Mouse (Mus musculus): ENCODE results near the gene Surf6. TPM values are rescaled to one million over a fixed set of nuclear protein-coding genes. Genes with fewer than 3 reads are reported as not detected.
A peak's percentile ranks its signal among the peaks of the same experiment; 100 is the strongest.

Gene Surf6
- polyA plus RNA-seq, 1 experiment = 11.7 TPM

DNA sequence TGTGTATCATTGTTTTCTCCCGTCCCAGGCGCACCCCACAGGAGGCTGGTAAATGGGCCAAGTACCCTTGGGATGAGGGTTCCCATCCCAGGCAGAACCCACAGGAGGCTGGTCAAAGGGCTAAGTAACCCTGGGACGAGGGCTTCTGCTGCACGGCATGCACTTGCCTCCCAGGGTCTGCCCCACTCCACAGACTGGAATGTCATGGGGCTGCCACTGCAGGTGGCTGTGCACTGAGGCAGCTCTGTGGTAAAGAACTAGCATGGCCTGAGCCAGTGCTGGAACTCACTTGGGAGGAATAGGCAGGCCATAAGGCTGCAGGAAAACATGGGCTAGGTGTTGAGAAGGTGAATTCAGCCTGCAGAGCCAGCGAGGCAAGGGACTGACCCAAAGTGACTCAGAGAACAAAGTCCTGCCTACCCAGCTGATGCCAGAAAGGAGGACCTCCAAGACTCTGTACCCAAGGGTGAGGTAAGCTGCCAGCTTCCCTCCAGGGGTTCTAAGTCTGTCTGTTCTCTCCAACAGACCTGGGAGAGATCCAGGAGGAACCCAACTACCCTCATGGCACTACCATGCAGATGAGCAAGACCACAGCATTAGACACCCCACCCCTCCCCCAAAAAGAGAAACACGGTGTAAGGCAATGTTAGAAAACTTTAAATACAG, 17.6 kb upstream of the Surf6 start:
- 91% methylated on average over 6 of the region's 6 CpGs for WGBS
- no peak for DNase-seq (ENCODE audit: low read depth in 1 of 2, low spot score in 2 of 2)
- Histone ChIP-seq H3K27me3 (ENCODE audit: control insufficient read depth, insufficient read depth, low read length) (no peaks in the 10 kb centered on the region), H3K4me1 (ENCODE audit: control insufficient read depth, insufficient read depth, insufficient read length) (peaks cover 9% of the 10 kb centered on the region; the same call in 1 of the 2 replicates), H3K4me3 (ENCODE audit: extremely low read depth, insufficient read depth, insufficient read length) (no peak overlapping the region), H3K36me3 (ENCODE audit: control insufficient read depth, insufficient read depth, low read length) (peaks cover 48% of the 10 kb centered on the region), H3K27ac (ENCODE audit: insufficient read depth, low read length) (no peak overlapping the region)
- no peak for TF ChIP-seq POLR2A (IDR thresholded peaks at IDR 0.05; ENCODE audit: low read depth, low read length)
- TF ChIP-seq CTCF (IDR thresholded peaks at IDR 0.05; ENCODE audit: extremely low read depth, insufficient read depth, insufficient read length, insufficient replicate concordance) = no peak

DNA sequence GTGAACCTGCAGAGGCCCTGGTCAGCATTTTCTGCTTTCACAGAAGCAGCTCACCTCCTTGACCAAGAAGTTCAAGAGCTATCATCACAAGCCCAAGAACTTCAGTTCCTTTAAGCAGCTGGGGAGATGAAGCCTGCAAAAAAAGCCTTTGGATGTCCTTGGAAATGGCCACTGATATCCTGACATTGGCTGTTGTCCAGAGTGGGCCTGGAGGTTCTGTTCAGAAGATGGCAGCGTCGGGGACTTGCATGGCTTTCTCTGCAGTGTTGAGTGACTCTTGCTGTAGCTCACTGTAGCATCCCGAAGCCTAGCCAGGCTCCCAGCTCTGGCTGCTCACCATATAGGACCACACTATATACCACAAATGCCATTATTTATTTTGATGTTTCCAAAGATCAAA, 17.0 kb upstream of the Surf6 start:
- TF ChIP-seq CTCF (IDR thresholded peaks at IDR 0.05; ENCODE audit: extremely low read depth, insufficient read depth, insufficient read length, insufficient replicate concordance) = no peak
- no peak for DNase-seq (ENCODE audit: low read depth in 1 of 2, low spot score in 2 of 2)
- H3K36me3 ChIP-seq (ENCODE audit: control insufficient read depth, insufficient read depth, low read length) = peaks cover 44% of the 10 kb centered on the region

DNA sequence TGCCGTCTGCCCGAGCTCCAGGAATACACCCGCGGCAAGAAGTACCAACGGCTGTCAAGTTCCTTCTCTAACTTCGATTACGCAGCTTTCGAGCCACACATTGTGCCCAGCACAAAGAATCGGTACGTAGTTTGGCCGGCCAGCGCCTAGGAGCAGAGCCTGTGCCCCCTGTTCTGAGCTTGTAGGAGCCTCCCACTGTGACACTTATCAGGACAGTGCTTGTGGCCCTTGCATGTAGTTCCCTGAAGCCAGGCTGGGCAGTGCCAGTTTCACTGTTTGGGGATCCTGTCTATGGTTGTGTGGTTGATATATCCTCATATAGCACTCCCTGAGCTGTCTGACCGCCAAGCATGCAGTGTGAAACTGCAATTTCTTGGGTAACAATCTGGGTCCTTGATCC, 14.1 kb upstream of the Surf6 start:
- Histone ChIP-seq H3K36me3 (ENCODE audit: control insufficient read depth, insufficient read depth, low read length) (peaks cover 40% of the 10 kb centered on the region), H3K4me1 (ENCODE audit: control insufficient read depth, insufficient read depth, insufficient read length) (peaks cover 12% of the 10 kb centered on the region; the same call in 1 of the 2 replicates), H3K27me3 (ENCODE audit: control insufficient read depth, insufficient read depth, low read length) (no peaks in the 10 kb centered on the region), H3K27ac (ENCODE audit: insufficient read depth, low read length) (peak overlapping the region; percentile 68; the same call in 1 of the 2 replicates), H3K4me3 (ENCODE audit: extremely low read depth, insufficient read depth, insufficient read length) (peak overlapping the region; percentile 77)
- WGBS = 2% methylated on average over 13 of the region's 13 CpGs
- TF ChIP-seq CTCF (IDR thresholded peaks at IDR 0.05; ENCODE audit: extremely low read depth, insufficient read depth, insufficient read length, insufficient replicate concordance) = no peak
- TF ChIP-seq POLR2A (IDR thresholded peaks at IDR 0.05; ENCODE audit: low read depth, low read length) = no peak
- DNase-seq (ENCODE audit: low read depth in 1 of 2, low spot score in 2 of 2) = no peak

More for the DNA sequence above, 17.0 kb upstream of the Surf6 start:
- H3K4me3 ChIP-seq (ENCODE audit: extremely low read depth, insufficient read depth, insufficient read length) = no peak overlapping the region
- H3K27me3 ChIP-seq (ENCODE audit: control insufficient read depth, insufficient read depth, low read length) = no peaks in the 10 kb centered on the region
- peaks cover 12% of the 10 kb centered on the region; the same call in 1 of the 2 replicates for H3K4me1 ChIP-seq (ENCODE audit: control insufficient read depth, insufficient read depth, insufficient read length)
- 86% methylated on average over 3 of the region's 3 CpGs for WGBS
- H3K27ac ChIP-seq (ENCODE audit: insufficient read depth, low read length) = no peak overlapping the region

DNA sequence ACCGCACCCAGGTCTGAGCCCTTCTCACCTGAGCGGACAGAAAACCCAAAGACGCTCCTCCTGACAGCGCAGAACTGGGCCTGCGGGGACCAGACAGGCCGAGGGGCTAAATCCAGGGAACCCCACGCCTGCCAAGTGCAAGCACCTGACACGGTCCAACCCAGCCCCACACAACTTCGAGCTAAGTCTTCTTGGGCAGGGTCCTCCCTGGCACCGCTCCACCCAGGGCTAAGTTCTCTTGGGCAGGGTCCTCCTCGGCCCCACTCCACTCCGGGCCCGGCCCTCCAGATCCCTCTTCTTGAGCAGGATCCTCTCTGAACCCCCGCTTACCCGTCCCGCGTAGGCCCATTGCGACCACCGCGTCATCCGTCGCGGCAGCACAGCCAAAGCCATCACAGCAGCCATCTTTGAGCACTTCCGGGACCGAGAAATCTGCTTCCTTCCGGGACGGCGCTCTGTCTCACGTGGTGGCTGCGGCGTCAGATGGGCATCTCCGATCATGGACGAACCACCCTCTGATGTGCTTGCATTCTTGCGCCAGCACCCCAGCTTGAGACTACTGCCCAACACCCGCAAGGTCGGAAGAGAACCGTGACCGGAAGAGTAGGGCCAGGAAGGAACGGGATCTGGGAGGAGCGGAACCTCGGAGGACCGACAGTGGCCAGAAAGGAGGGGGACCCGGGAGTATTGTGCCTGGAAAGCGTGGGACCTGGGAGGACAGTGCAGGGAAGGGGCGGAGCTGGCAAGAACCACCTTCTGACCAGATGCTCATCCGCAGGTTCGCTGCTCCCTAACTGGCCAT, 13.4 kb upstream of the Surf6 start, which contains the start of the genes Surf2 and Surf1:
Gene Surf2 (plus strand): TSS at position 441 of the 802 bp plus-strand sequence.
Gene Surf1 (minus strand): TSS at position 604 of the 802 bp plus-strand sequence.
- Histone ChIP-seq H3K36me3 (ENCODE audit: control insufficient read depth, insufficient read depth, low read length) (peaks cover 39% of the 10 kb centered on the region), H3K27me3 (ENCODE audit: control insufficient read depth, insufficient read depth, low read length) (no peaks in the 10 kb centered on the region), H3K27ac (ENCODE audit: insufficient read depth, low read length) (peak within 1 kb of the TSS; percentile 68), H3K4me3 (ENCODE audit: extremely low read depth, insufficient read depth, insufficient read length) (peak within 1 kb of the TSS; percentile 77), H3K4me1 (ENCODE audit: control insufficient read depth, insufficient read depth, insufficient read length) (peaks cover 15% of the 10 kb centered on the region; the same call in 1 of the 2 replicates)
- peak; percentile 59 to 75 for DNase-seq (ENCODE audit: low read depth in 1 of 2, low spot score in 2 of 2)
- 1% methylated on average over 47 of the region's 47 CpGs for WGBS
- TF ChIP-seq CTCF (IDR thresholded peaks at IDR 0.05; ENCODE audit: extremely low read depth, insufficient read depth, insufficient read length, insufficient replicate concordance) = no peak
- TF ChIP-seq POLR2A (IDR thresholded peaks at IDR 0.05; ENCODE audit: low read depth, low read length) = peak; percentile 51

DNA sequence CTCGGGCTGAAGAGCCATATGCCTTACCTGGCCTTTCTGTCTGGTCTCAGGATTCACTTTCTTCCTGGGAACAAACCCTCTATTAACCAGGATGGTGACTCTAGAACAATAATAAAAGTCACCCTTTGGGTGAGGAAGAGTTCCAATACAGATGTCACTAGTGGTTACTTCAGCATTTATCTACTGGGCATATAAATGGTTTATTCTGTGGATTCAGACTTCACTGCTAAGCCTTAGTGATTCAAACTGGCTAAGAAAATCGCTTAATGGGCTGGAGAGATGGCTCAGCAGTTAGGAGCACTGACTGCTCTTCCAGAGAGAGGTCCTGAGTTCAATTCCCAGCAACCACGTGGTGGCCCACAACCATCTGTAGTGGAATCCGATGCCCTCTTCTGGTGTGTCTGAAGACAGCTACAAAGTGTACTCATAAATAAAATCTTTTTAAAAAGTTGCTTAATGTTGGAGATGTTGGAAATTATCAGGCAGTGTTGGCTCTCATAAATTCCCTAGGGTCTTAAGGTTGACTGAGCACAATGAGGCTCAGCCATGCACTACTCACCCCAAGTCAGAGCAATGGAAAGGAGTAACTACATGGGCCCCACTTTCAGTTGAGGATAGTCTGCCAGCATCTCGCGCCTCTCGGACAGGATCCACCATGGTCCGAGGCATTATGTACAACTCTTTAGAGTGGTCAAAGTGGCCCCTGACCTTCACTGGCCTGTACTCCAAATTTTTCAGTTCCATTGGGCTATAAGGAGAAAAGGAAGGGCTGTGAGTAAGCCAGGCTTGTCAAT, 11.7 kb upstream of the Surf6 start:
- Histone ChIP-seq H3K27me3 (ENCODE audit: control insufficient read depth, insufficient read depth, low read length) (no peaks in the 10 kb centered on the region), H3K4me1 (ENCODE audit: control insufficient read depth, insufficient read depth, insufficient read length) (peaks cover 15% of the 10 kb centered on the region; the same call in 1 of the 2 replicates), H3K36me3 (ENCODE audit: control insufficient read depth, insufficient read depth, low read length) (peaks cover 23% of the 10 kb centered on the region), H3K27ac (ENCODE audit: insufficient read depth, low read length) (no peak overlapping the region), H3K4me3 (ENCODE audit: extremely low read depth, insufficient read depth, insufficient read length) (no peak overlapping the region)
- TF ChIP-seq CTCF (IDR thresholded peaks at IDR 0.05; ENCODE audit: extremely low read depth, insufficient read depth, insufficient read length, insufficient replicate concordance) = no peak
- TF ChIP-seq POLR2A (IDR thresholded peaks at IDR 0.05; ENCODE audit: low read depth, low read length) = no peak
- DNase-seq (ENCODE audit: low read depth in 1 of 2, low spot score in 2 of 2) = no peak
- WGBS = 65% methylated on average over 8 of the region's 8 CpGs

DNA sequence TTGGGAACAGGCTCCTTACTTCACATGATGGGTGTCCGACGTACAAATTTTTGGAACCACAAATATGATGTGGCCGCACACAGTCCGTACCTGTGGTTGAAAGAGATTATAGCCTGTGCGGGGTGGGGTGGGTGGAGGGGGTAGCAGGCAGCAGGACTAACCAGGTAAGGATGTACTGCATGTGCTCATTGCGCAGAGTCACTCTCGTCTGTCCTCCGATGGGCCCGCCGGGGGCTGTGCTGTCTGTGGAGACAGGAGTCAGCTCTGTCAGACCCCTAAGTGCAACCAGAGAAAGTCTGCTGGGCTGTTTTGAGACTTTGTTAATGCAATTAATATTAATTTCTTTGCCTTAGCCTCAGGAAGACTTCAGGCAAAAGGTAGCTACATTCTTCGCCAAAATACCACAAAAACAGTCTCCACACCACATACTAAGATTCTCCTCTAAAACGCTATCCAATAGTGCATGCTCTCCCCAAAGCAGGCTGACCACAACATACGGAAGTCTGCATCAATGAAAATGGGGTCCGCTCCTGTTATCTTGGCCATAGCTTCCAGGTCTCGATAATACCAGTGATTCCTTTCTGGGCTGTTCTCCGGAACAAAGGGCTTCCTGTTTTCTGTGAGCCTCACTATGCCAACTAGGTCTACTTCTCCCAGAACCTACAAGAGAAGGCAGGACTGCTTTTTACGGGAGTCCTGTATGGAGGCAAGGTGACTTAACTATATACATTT, 10.9 kb upstream of the Surf6 start:
- Histone ChIP-seq H3K4me1 (ENCODE audit: control insufficient read depth, insufficient read depth, insufficient read length) (peaks cover 15% of the 10 kb centered on the region; the same call in 1 of the 2 replicates), H3K36me3 (ENCODE audit: control insufficient read depth, insufficient read depth, low read length) (peaks cover 17% of the 10 kb centered on the region), H3K4me3 (ENCODE audit: extremely low read depth, insufficient read depth, insufficient read length) (no peak overlapping the region), H3K27ac (ENCODE audit: insufficient read depth, low read length) (no peak overlapping the region), H3K27me3 (ENCODE audit: control insufficient read depth, insufficient read depth, low read length) (no peaks in the 10 kb centered on the region)
- no peak for DNase-seq (ENCODE audit: low read depth in 1 of 2, low spot score in 2 of 2)
- 84% methylated on average over 17 of the region's 17 CpGs for WGBS
- TF ChIP-seq CTCF (IDR thresholded peaks at IDR 0.05; ENCODE audit: extremely low read depth, insufficient read depth, insufficient read length, insufficient replicate concordance) = no peak
- no peak for TF ChIP-seq POLR2A (IDR thresholded peaks at IDR 0.05; ENCODE audit: low read depth, low read length)
